Mouse (Mus musculus) heart, embryonic 14.5 days (tissue): Measurements from ENCODE around the gene Fam222b. TPM values are rescaled to one million over a fixed set of nuclear protein-coding genes. Genes with fewer than 3 reads are reported as not detected.
"Not testable (repeated sequence)": the region's sequence is repeated elsewhere in the genome, so short reads cannot be mapped to it uniquely, and the experiment has no call there.

Source experiments
- ATAC-seq: fragments of 200-750 bp; cut with Nextera tagmentation; 2 replicates; pipeline ENCODE4 v1.8.0; 2017; ENCODE audit warnings: low read depth, moderate TSS enrichment; ENCODE audit not compliant: insufficient number of reproducible peaks, insufficient read depth, low FRiP score
- H3K27ac ChIP-seq, 2 experiments: fragments of 200-500 bp in 1 of 2; fragments of 300-500 bp in 1 of 2; sonication (generic) in 1 of 2; replicated peaks in 1 of 2; 2 replicates each; pipeline ENCODE4 v1.5.1; 2012 to 2014; ENCODE audit warnings: low read depth in 2 of 2, low read length in 2 of 2, control low read depth in 1 of 2, mild to moderate bottlenecking in 1 of 2, mixed read lengths in 1 of 2; ENCODE audit not compliant: control insufficient read depth in 1 of 2, insufficient read depth in 1 of 2
- H3K27me3 ChIP-seq: fragments of 300-500 bp; sonication (generic); 2 replicates; pipeline ENCODE4 v1.6.1; 2014; ENCODE audit warnings: mild to moderate bottlenecking, low read length, control low read depth; ENCODE audit not compliant: control insufficient read depth, insufficient read depth
- H3K36me3 ChIP-seq: fragments of 300-500 bp; sonication (generic); 2 replicates; pipeline ENCODE4 v1.6.1; 2014; ENCODE audit warnings: mild to moderate bottlenecking, control low read depth, low read length, mixed read lengths; ENCODE audit not compliant: control insufficient read depth, insufficient read depth
- H3K4me1 ChIP-seq, 2 experiments: fragments of 200-500 bp in 1 of 2; fragments of 300-500 bp in 1 of 2; sonication (generic) in 1 of 2; 2 replicates each; pipeline ENCODE4 v1.6.1; 2012 to 2014; ENCODE audit warnings: low read length in 2 of 2, control low read depth in 1 of 2, mixed read lengths in 1 of 2; ENCODE audit not compliant: control insufficient read depth in 2 of 2, insufficient read depth in 2 of 2
- H3K4me2 ChIP-seq: fragments of 300-500 bp; sonication (generic); 2 replicates; pipeline ENCODE4 v1.6.1; 2014; ENCODE audit warnings: mild to moderate bottlenecking, low read length
- H3K4me3 ChIP-seq, 2 experiments: fragments of 200-500 bp in 1 of 2; fragments of 300-500 bp in 1 of 2; sonication (generic) in 1 of 2; 2 replicates each; pipeline ENCODE4 v1.5.1; 2012 to 2014; ENCODE audit warnings: low read length in 2 of 2, mild to moderate bottlenecking in 2 of 2, control low read depth in 1 of 2, low read depth in 1 of 2, moderate library complexity in 1 of 2; ENCODE audit not compliant: control insufficient read depth in 1 of 2, insufficient read depth in 1 of 2
- H3K9ac ChIP-seq: fragments of 300-500 bp; sonication (generic); 2 replicates; pipeline ENCODE4 v1.6.1; 2014; ENCODE audit warnings: mild to moderate bottlenecking, low read length
- H3K9me3 ChIP-seq: fragments of 300-500 bp; sonication (generic); 2 replicates; pipeline ENCODE4 v1.6.1; 2016; ENCODE audit warnings: low read length, control low read depth; ENCODE audit not compliant: control insufficient read depth
- WGBS: fragments of 180-500 bp; shearing (Covaris S2); extraction: QIAGEN DNeasy Blood & Tissue Kit; methylation state at CpG from one replicate; pipeline ENCODE4 v1.1.7; 2014; 5-methylcytosine and 5-hydroxymethylcytosine counted together
- polyA plus RNA-seq: library from polyadenylated mRNA; unstranded; fragments of >200 nt; fragmentation: Nextera tagmentation; extraction: Ambion mirVana; gene quantifications from 2 replicates; pipeline ENCODE4 v1.2.1, GENCODE M21; 2014

The Fam222b gene
- polyA plus RNA-seq, 1 experiment from 2014 or later = 17.0 TPM

GRCm38 (mm10) chr11:78181830-78182357, 87.4 kb downstream of the Fam222b start:
- H3K9me3 ChIP-seq = no peaks in the 10 kb centered on the region
- H3K4me3 ChIP-seq = peak overlapping the region; percentile 28 to 81
- H3K36me3 ChIP-seq = peaks cover 33% of the 10 kb centered on the region
- H3K27me3 ChIP-seq = no peaks in the 10 kb centered on the region
- 46% methylated on average over 2 of the region's 2 CpGs for WGBS
- ATAC-seq = no peak
- H3K27ac ChIP-seq = no peak overlapping the region
- H3K4me2 ChIP-seq = peak overlapping the region; percentile 65
- H3K4me1 ChIP-seq = peaks cover 13 to 40% of the 10 kb centered on the region in 2 experiments
- H3K9ac ChIP-seq = peak overlapping the region; percentile 88

GRCm38 (mm10) chr11:78182450-78182849, 88.0 kb downstream of the Fam222b start:
- peak overlapping the region; percentile 65 for H3K4me2 ChIP-seq
- 2% methylated on average over 7 of the region's 7 CpGs for WGBS
- H3K4me1 ChIP-seq = peaks cover 13 to 38% of the 10 kb centered on the region in 2 experiments
- peak overlapping the region; percentile 81 to 91 for H3K4me3 ChIP-seq
- 0 out of 4 replicates have a peak overlapping the region, but pooled peaks of 1 of the 2 experiments have one; percentile 85 for H3K27ac ChIP-seq
- peak overlapping the region; percentile 88 for H3K9ac ChIP-seq
- H3K9me3 ChIP-seq = no peaks in the 10 kb centered on the region
- peaks cover 33% of the 10 kb centered on the region for H3K36me3 ChIP-seq
- ATAC-seq = no peak
- no peaks in the 10 kb centered on the region for H3K27me3 ChIP-seq

GRCm38 (mm10) chr11:78182961-78183844, 88.7 kb downstream of the Fam222b start, which contains the start of gene Rpl23a:
Rpl23a (minus strand) TSS chr11:78183584.
- H3K9ac ChIP-seq = peak within 1 kb of the TSS; percentile 88
- peak; percentile 79 for ATAC-seq
- H3K4me2 ChIP-seq = peak within 1 kb of the TSS; percentile 65
- no peaks in the 10 kb centered on the region for H3K27me3 ChIP-seq
- H3K4me1 ChIP-seq = peaks cover 13 to 39% of the 10 kb centered on the region in 2 experiments
- H3K36me3 ChIP-seq = peaks cover 33% of the 10 kb centered on the region
- under 1% methylated on average over 38 of the region's 38 CpGs for WGBS
- no peaks in the 10 kb centered on the region for H3K9me3 ChIP-seq
- peak within 1 kb of the TSS; percentile 85 to 86 for H3K27ac ChIP-seq
- peak within 1 kb of the TSS; percentile 81 to 91 for H3K4me3 ChIP-seq

- WGBS = 52% methylated on average over 10 of the region's 10 CpGs
- Histone ChIP-seq H3K27me3 (no peaks in the 10 kb centered on the region), H3K4me2 (peak overlapping the region; percentile 55), H3K4me3 (peak overlapping the region; percentile 18 to 81; a peak in 3 of 4 replicates), H3K27ac (no peak overlapping the region), H3K4me1 (peaks cover 11 to 36% of the 10 kb centered on the region in 2 experiments), H3K36me3 (peaks cover 33% of the 10 kb centered on the region), H3K9ac (peak overlapping the region; percentile 88; the same call in 1 of the 2 replicates), H3K9me3 (no peaks in the 10 kb centered on the region)
- ATAC-seq = no peak
These were observed 89.5 kb downstream of the Fam222b start for GRCm38 (mm10) chr11:78183884-78184514.

GRCm38 (mm10) chr11:78184702-78185101, 90.2 kb downstream of the Fam222b start:
- H3K27me3 ChIP-seq, H3K9me3 ChIP-seq, H3K9ac ChIP-seq, H3K4me3 ChIP-seq, ATAC-seq, H3K4me2 ChIP-seq, H3K27ac ChIP-seq: not testable (repeated sequence)
- Histone ChIP-seq H3K4me1 (peaks cover 7 to 30% of the 10 kb centered on the region in 2 experiments), H3K36me3 (peaks cover 28% of the 10 kb centered on the region)
- WGBS = 93% methylated on average over 6 of the region's 6 CpGs

- Histone ChIP-seq H3K27me3 (no peaks in the 10 kb centered on the region), H3K9me3 (no peaks in the 10 kb centered on the region), H3K4me1 (peaks cover 4 to 15% of the 10 kb centered on the region in 2 experiments; a peak in 3 of 4 replicates), H3K27ac (peak within 1 kb of the TSS; percentile 95 to 97), H3K36me3 (peaks cover 27% of the 10 kb centered on the region), H3K4me3 (peak within 1 kb of the TSS; percentile 56 to 75), H3K4me2 (peak within 1 kb of the TSS; percentile 64), H3K9ac (peak within 1 kb of the TSS; percentile 84)
- WGBS = under 1% methylated on average over 80 of the region's 80 CpGs
- ATAC-seq = peak; percentile 69
These were observed 94.1 kb downstream of the Fam222b start, which contains the start of gene Rab34 for GRCm38 (mm10) chr11:78188331-78189233. Rab34 (plus strand) TSS chr11:78188430.
